Mouse (Mus musculus): ENCODE measurements around the gene Sod1. TPM values are rescaled to one million over a fixed set of nuclear protein-coding genes. Genes with fewer than 3 reads are reported as not detected.
"Not testable (repeated sequence)": the region's sequence is repeated elsewhere in the genome, so short reads cannot be mapped to it uniquely, and the experiment has no call there.

Sod1 gene
- total and polyA plus RNA-seq, 3 experiments = 532 to 1,226 (median 634) TPM

GRCm38 (mm10) chr16:90217356-90217755 lies 3.2 kb upstream of the Sod1 start:
- peaks cover 0 to 1% of the 10 kb centered on the region in 2 experiments for H3K36me3 ChIP-seq (replicated peaks in 1 of 2; ENCODE audit: control insufficient read depth in 1 of 2, insufficient read depth in 1 of 2, low read length in 1 of 2)
- no peak overlapping the region for H3K4me3 ChIP-seq (replicated peaks in 1 of 3; ENCODE audit: low read depth in 2 of 3, low read length in 2 of 3, poor library complexity in 1 of 3)
- no peak overlapping the region for H3K9ac ChIP-seq (ENCODE audit: insufficient read depth, low read depth)
- H3K27me3 ChIP-seq (replicated peaks) = no peaks in the 10 kb centered on the region
- no peak overlapping the region for H3K27ac ChIP-seq (ENCODE audit: insufficient read depth, low read depth)
- H3K9me3 ChIP-seq (replicated peaks; ENCODE audit: low read length) = no peaks in the 10 kb centered on the region
- dilution Hi-C loops (cut with MboI; ENCODE audit: extremely low pct_ligation_motif_present, extremely low pct_unique_long_range_greater_than_20kb, low sequenced_read_pairs) (no loop called here), in situ Hi-C loops (cut with MboI; ENCODE audit: low pct_ligation_motif_present, low pct_unique_long_range_greater_than_20kb, low sequenced_read_pairs) (no loop called here)
- H3K4me1 ChIP-seq (ENCODE audit: control insufficient read depth in 1 of 2, insufficient read depth in 2 of 2) = peaks cover 6 to 17% of the 10 kb centered on the region in 2 experiments
- TF ChIP-seq JUN (IDR thresholded peaks at IDR 0.05; ENCODE audit: insufficient read depth, low read depth, low read length) = no peak
- no peak for TF ChIP-seq UBTF (IDR thresholded peaks at IDR 0.05; ENCODE audit: low read depth, low read length)
- no peak for TF ChIP-seq TBP (conservative IDR thresholded peaks at IDR 0.05; ENCODE audit: low read depth, low read length)
- TF ChIP-seq TCF12 (IDR thresholded peaks at IDR 0.05; ENCODE audit: low read depth, low read length) = no peak
- no peak for TF ChIP-seq ETS1 (conservative IDR thresholded peaks at IDR 0.05; ENCODE audit: low read depth, low read length)
- TF ChIP-seq POLR2A (IDR thresholded peaks at IDR 0.05; ENCODE audit: low read depth, low read length) = no peak
- TF ChIP-seq MXI1 (IDR thresholded peaks at IDR 0.05; ENCODE audit: low read depth, low read length) = no peak
- TF ChIP-seq NELFE (IDR thresholded peaks at IDR 0.05; ENCODE audit: low read depth, low read length) = no peak
- TF ChIP-seq E2F4 (IDR thresholded peaks at IDR 0.05; ENCODE audit: insufficient replicate concordance, low read depth, low read length) = no peak
- no peak for TF ChIP-seq IRF4 (IDR thresholded peaks at IDR 0.05; ENCODE audit: low read depth, low read length)
- TF ChIP-seq JUND (conservative IDR thresholded peaks at IDR 0.05; ENCODE audit: low read depth, low read length) = no peak
- no peak for DNase-seq (ENCODE audit: extremely low read depth)
- peaks cover 16% of the 10 kb centered on the region for H3K79me2 ChIP-seq (replicated peaks; ENCODE audit: control insufficient read depth, extremely low read depth, insufficient read depth, poor library complexity, severe bottlenecking)
- no peak overlapping the region for H3K4me2 ChIP-seq (ENCODE audit: insufficient read depth, low read depth, poor library complexity, severe bottlenecking)

- peaks cover 22% of the 10 kb centered on the region for H3K79me2 ChIP-seq (replicated peaks; ENCODE audit: control insufficient read depth, extremely low read depth, insufficient read depth, poor library complexity, severe bottlenecking)
- peaks cover under 1 to 5% of the 10 kb centered on the region in 2 experiments for H3K36me3 ChIP-seq (replicated peaks in 1 of 2; ENCODE audit: control insufficient read depth in 1 of 2, insufficient read depth in 1 of 2, low read length in 1 of 2)
- H3K27me3 ChIP-seq (replicated peaks) = no peaks in the 10 kb centered on the region
- no peak overlapping the region for H3K27ac ChIP-seq (ENCODE audit: insufficient read depth, low read depth)
- H3K4me3 ChIP-seq (replicated peaks in 1 of 3; ENCODE audit: low read depth in 2 of 3, low read length in 2 of 3, poor library complexity in 1 of 3) = no peak overlapping the region
- no peak for DNase-seq (ENCODE audit: extremely low read depth)
- H3K4me1 ChIP-seq (ENCODE audit: control insufficient read depth in 1 of 2, insufficient read depth in 2 of 2) = peaks cover 7 to 23% of the 10 kb centered on the region in 2 experiments
- dilution Hi-C loops (cut with MboI; ENCODE audit: extremely low pct_ligation_motif_present, extremely low pct_unique_long_range_greater_than_20kb, low sequenced_read_pairs) (no loop called here), in situ Hi-C loops (cut with MboI; ENCODE audit: low pct_ligation_motif_present, low pct_unique_long_range_greater_than_20kb, low sequenced_read_pairs) (no loop called here)
- no peak overlapping the region for H3K9ac ChIP-seq (ENCODE audit: insufficient read depth, low read depth)
- no peak overlapping the region for H3K4me2 ChIP-seq (ENCODE audit: insufficient read depth, low read depth, poor library complexity, severe bottlenecking)
- no peaks in the 10 kb centered on the region for H3K9me3 ChIP-seq (replicated peaks; ENCODE audit: low read length)
- TF ChIP-seq JUN (IDR thresholded peaks at IDR 0.05; ENCODE audit: insufficient read depth, low read depth, low read length) = no peak
- no peak for TF ChIP-seq MYC (IDR thresholded peaks at IDR 0.05; ENCODE audit: low read depth, low read length)
- TF ChIP-seq SIN3A (IDR thresholded peaks at IDR 0.05; ENCODE audit: low read length) = no peak
- TF ChIP-seq SMC3 (IDR thresholded peaks at IDR 0.05; ENCODE audit: low read depth, low read length) = no peak
- TF ChIP-seq ZMIZ1 (IDR thresholded peaks at IDR 0.05; ENCODE audit: low read depth, low read length) = no peak
- TF ChIP-seq RCOR1 (conservative IDR thresholded peaks at IDR 0.05; ENCODE audit: low read depth, low read length) = no peak
- no peak for TF ChIP-seq NRF1 (IDR thresholded peaks at IDR 0.05; ENCODE audit: low read depth, low read length)
- no peak for TF ChIP-seq ZKSCAN1 (IDR thresholded peaks at IDR 0.05; ENCODE audit: borderline replicate concordance, low read depth, low read length)
- no peak for TF ChIP-seq UBTF (IDR thresholded peaks at IDR 0.05; ENCODE audit: low read depth, low read length)
- no peak for TF ChIP-seq IRF4 (IDR thresholded peaks at IDR 0.05; ENCODE audit: low read depth, low read length)
- no peak for TF ChIP-seq MAX (IDR thresholded peaks at IDR 0.05; ENCODE audit: low read length)
- no peak for TF ChIP-seq CHD1 (IDR thresholded peaks at IDR 0.05; ENCODE audit: low read depth, low read length)
- no peak for TF ChIP-seq TCF12 (IDR thresholded peaks at IDR 0.05; ENCODE audit: low read depth, low read length)
- TF ChIP-seq USF1 (IDR thresholded peaks at IDR 0.05; ENCODE audit: low read depth, low read length) = no peak
- no peak for TF ChIP-seq HCFC1 (IDR thresholded peaks at IDR 0.05; ENCODE audit: low read depth, low read length)
- no peak for TF ChIP-seq PAX5 (IDR thresholded peaks at IDR 0.05; ENCODE audit: low read length)
- TF ChIP-seq RAD21 (IDR thresholded peaks at IDR 0.05; ENCODE audit: low read depth, low read length) = no peak
- no peak for TF ChIP-seq POLR2AphosphoS2 (IDR thresholded peaks at IDR 0.05; ENCODE audit: low read depth, low read length)
These were observed 2.6 kb upstream of the Sod1 start for GRCm38 (mm10) chr16:90217926-90218325.

- in situ Hi-C loops (cut with MboI; ENCODE audit: low pct_ligation_motif_present, low pct_unique_long_range_greater_than_20kb, low sequenced_read_pairs); dilution Hi-C loops (cut with MboI; ENCODE audit: extremely low pct_ligation_motif_present, extremely low pct_unique_long_range_greater_than_20kb, low sequenced_read_pairs); DNase-seq (ENCODE audit: extremely low read depth); H3K9me3 ChIP-seq (replicated peaks; ENCODE audit: low read length); H3K9ac ChIP-seq (ENCODE audit: insufficient read depth, low read depth); H3K4me3 ChIP-seq (replicated peaks in 1 of 3; ENCODE audit: low read depth in 2 of 3, low read length in 2 of 3, poor library complexity in 1 of 3); H3K4me2 ChIP-seq (ENCODE audit: insufficient read depth, low read depth, poor library complexity, severe bottlenecking); H3K27ac ChIP-seq (ENCODE audit: insufficient read depth, low read depth); H3K27me3 ChIP-seq (replicated peaks): not testable (repeated sequence)
- Histone ChIP-seq H3K79me2 (replicated peaks; ENCODE audit: control insufficient read depth, extremely low read depth, insufficient read depth, poor library complexity, severe bottlenecking) (peaks cover 37% of the 10 kb centered on the region), H3K4me1 (ENCODE audit: control insufficient read depth in 1 of 2, insufficient read depth in 2 of 2) (peaks cover 6 to 31% of the 10 kb centered on the region in 2 experiments), H3K36me3 (replicated peaks in 1 of 2; ENCODE audit: control insufficient read depth in 1 of 2, insufficient read depth in 1 of 2, low read length in 1 of 2) (peaks cover 16 to 20% of the 10 kb centered on the region in 2 experiments)
These were observed 1.1 kb upstream of the Sod1 start for GRCm38 (mm10) chr16:90219445-90219844.
